Mouse (Mus musculus): ENCODE results near the gene Sat2.

The Sat2 gene

DNA sequence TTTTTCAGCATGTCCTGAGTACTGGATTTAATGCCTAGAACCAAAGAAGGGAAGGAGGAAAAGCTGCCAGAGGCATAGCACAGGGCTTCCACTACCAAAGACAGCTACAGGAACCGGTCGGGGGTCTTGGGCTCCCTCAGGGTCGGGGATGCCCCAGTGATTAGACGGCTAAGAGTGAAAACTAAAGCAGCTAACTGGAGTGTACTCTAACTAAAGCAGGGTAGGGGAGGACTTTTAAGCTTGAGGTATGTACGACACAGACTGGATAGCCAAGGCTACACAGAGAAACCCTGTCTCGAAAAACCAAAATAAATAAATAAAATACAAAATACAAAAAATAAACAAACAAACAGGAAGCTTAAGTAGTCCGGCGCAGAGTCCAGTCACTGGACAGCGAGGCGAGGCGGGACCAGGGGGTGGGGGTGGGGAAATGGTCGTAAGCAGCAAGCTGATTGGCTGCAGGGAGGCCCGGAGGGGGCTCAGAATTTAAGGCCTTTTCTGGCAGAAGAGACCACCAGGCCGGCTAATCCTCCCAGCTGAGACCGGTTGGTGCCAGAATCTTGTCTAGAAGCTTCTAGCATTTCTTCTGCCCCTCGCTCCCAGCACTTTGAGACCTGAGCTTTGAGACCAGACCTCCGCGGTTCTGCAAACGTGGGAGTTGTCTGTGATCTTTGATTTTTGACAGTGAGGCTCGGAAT is at the start of gene Sat2:
Gene Sat2, plus strand, starts transcription at position 454 of the 698 bp plus-strand sequence.
- no peak for DNase-seq

DNA sequence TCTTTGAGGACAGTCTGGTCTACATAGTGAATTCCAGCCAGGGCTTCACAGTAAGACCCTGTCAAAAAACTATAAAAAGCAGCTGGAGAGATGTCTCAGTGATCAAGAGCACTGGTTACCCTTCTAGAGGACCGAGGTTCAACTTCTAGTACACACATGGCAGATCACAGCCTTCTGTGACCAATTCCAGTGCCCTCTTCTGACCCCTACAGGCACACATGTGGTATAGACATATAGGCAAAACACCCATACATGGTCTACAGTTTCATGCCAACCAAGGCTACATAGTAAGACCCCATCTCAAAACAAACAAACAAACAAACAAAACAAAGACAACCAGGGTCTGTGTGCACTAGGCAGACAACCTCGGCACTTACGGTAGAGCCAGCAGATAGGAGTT is 46.6 kb upstream of the Sat2 start:
- DNase-seq: no peak

GRCm38 (mm10) chr11:69576307-69576706 is 45.5 kb upstream of the Sat2 start:
- DNase-seq: no peak

- no peak for DNase-seq
Measured at GRCm38 (mm10) chr11:69578301-69578700, 43.5 kb upstream of the Sat2 start.

- DNase-seq: peak; percentile 97
Measured at GRCm38 (mm10) chr11:69579128-69580017, 42.5 kb upstream of the Sat2 start.

DNA sequence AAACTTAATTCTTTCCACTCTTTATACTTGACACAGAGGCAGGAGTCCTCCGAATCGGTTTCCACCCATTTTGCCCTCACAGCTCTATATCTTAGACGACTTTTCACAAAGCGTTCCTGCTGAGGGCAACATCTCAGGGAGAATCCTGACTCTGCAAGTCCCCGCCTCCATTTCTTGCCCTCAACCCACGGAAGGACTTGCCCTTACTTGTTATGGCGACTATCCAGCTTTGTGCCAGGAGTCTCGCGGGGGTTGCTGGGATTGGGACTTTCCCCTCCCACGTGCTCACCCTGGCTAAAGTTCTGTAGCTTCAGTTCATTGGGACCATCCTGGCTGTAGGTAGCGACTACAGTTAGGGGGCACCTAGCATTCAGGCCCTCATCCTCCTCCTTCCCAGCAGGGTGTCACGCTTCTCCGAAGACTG is 41.7 kb upstream of the Sat2 start, which contains the start of the genes Wrap53 and Trp53:
Gene Wrap53, minus strand, starts transcription at position 165 of the 424 bp plus-strand sequence.
Gene Trp53, plus strand, starts transcription at position 269 of the 424 bp plus-strand sequence.
- peak; percentile 94 for DNase-seq

DNA sequence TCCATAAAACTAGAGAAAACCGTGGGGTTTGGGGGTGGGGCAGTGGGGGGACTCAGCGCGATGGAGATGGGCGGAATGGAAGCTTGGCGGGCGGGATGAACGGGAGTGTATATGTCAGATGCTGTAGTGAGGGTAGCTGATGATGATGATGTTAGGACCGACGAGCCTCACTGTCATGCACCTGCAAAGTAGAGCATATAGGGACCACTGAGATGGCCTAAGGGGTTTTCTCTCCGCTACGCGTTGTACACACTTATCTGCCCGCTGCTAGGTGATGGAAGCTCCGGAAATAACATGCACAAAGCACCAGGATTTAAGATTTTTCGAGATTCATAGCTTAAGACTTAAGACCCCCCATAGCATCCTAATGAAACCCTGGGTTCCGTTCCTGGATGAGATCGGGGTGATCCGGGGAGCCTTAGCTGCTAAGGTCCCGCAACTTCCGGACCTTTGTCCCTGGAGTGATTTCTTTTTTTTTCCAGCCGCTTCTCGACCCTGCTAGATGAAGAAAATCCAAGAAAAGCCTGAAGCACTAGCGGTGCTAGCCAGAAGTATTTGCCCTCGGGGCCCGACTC is 41.2 kb upstream of the Sat2 start:
- DNase-seq: no peak

DNA sequence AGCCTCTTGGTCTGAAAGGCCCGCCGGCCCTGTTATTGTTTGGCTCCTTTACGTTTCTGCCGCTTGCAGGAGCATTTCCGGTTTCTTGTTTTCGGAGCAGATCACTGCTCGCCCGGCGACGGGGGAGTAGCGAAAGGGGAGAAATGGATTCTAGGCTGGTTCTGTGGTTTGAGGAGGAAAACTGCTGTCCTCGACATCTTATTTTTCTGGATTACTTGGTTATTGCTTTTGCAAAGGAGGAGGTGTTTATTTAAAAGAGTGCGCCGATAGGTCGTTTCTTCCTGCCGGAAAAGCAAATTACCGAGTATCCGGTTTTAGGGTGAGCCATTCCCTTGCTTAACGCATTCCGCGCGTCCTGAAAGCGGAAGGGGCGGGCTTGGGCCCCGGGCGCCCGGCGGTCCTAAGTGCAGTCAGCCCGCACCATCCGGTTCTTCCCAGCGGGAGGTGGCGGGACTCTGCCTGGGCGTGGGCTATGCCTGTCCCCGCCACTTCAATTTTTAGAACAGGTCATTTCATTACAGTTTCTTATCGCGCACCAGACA is 40.6 kb upstream of the Sat2 start:
- DNase-seq: peak; percentile 90

- no peak for DNase-seq
Measured at GRCm38 (mm10) chr11:69581814-69582213, 40.0 kb upstream of the Sat2 start.

- no peak for DNase-seq
Measured at GRCm38 (mm10) chr11:69582230-69582805, 39.5 kb upstream of the Sat2 start.

DNA sequence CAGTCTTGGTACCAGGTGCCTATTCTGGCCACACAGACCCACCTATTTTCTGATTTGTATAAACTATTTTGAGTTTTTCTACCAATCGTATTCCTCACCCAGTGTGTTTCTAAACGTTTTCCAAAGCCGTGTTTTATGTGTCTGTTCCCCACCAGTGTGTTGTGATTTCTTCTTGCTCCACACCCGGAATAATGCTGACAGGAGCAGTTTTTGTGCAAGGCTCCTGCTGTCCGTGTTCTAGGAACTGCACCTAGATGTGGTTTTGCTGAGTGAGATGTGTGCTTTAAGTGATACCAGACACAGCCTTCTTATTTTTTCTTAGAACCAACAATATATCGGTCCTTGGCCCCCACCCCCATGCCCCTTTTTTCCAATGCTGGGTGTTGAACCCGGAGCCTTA is 37.8 kb upstream of the Sat2 start:
- no peak for DNase-seq

DNA sequence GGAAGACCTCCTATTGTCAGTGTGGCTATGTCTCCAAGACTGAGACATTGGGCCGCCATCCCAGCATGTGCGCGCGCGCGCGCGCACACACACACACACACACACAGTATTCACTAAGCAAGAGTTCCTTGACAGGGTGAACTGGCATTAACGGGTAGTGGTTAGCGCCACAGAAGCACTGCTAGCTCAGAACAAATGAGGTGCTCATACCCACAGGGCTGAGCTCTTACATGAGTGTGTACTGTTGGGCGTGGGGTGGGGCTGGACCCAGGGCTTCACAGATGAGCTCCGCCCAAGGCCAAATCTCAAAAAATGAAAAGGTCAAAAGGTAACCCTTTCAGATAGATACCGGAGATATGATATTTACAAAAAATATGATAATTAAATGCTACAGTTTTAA is 36.9 kb upstream of the Sat2 start:
- DNase-seq: no peak

GRCm38 (mm10) chr11:69585718-69586325 is 36.0 kb upstream of the Sat2 start:
- no peak for DNase-seq

- DNase-seq: no peak
Measured at GRCm38 (mm10) chr11:69589207-69589834, 32.5 kb upstream of the Sat2 start.

GRCm38 (mm10) chr11:69590622-69591021 is 31.2 kb upstream of the Sat2 start:
- DNase-seq: no peak

DNA sequence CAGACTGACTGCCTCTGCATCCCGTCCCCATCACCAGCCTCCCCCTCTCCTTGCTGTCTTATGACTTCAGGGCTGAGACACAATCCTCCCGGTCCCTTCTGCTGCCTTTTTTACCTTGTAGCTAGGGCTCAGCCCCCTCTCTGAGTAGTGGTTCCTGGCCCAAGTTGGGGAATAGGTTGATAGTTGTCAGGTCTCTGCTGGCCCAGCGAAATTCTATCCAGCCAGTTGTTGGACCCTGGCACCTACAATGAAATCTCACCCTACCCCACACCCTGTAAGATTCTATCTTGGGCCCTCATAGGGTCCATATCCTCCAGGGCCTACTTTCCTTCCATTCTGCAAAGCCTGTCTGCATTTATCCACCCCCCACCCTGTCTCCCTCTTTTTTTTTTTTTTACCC is 30.4 kb upstream of the Sat2 start:
- DNase-seq: no peak

- peak; percentile 79 for DNase-seq
Measured at GRCm38 (mm10) chr11:69591899-69592637, 29.8 kb upstream of the Sat2 start.

DNA sequence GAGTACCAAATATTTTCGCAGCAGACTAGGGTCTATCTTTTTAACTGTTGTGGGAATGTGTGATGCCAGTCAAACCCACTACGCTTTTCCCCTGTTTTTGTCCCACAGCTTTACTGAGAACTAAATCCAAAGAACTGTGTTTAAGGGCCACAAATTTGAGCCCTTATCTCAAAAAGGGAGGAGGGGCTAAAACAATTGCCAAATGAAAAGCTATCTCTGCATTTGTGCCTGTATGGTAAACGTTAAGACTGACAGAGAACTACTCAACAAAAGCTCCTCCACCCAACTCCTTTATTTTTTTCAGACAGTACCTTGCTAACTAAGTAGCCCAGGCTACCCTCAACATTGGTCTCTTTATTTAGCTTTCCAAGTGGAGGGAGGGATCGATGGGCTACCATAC is 29.0 kb upstream of the Sat2 start:
- no peak for DNase-seq

- DNase-seq: no peak
Measured at GRCm38 (mm10) chr11:69594853-69595252, 27.0 kb upstream of the Sat2 start.

DNA sequence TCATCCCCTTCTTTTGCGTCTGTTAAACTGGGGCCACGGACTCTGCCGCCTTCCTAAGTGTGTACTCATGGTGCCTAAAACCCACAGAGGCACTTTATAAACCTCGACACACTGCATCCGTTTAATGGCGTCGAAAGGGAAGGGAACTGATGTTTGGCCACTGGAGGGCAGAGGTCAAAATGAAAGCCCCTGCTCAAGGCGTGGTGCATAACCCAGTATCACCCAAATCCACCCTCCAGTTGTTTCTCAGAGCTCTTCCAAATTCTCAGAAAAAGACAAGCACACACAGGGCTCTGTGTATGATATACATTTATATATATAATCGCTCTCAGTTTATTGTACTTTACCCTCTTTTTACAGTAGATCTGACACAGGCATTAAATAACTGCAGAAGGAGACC is 22.4 kb upstream of the Sat2 start:
- DNase-seq: no peak

DNA sequence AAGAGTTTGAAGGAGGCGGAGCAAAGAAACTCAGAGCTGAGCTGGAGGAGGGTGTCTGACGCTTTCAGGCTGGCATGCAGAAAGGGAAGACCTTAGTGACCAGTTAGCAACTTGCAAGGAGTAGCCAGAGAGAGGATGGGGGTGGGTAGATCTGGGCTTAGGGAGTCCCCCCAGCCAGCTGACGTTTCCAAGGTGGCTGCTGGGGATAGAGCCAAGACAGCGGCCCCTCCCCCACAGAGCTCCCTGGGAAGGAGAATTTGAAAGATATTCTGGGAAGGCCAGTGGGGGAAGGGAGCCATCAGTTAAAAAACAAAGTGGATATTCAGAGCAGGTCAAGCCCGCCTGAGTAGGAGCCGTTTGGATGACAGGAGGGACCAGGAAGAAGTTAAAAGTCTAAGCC is 21.7 kb upstream of the Sat2 start:
- DNase-seq: peak; percentile 80
